Mouse (Mus musculus) frontal cortex, postnatal 10 days (tissue): ENCODE data around the gene Lrrc40.
"Not testable (repeated sequence)": the region's sequence is repeated elsewhere in the genome, so short reads cannot be mapped to it uniquely, and the experiment has no call there.

Experiments used
- DNase-seq, 2 experiments: peaks; one replicate each; pipeline ENCODE4 v3.0.0; 2022; ENCODE audit warnings: low spot score in 2 of 2, mixed read lengths in 1 of 2

The Lrrc40 gene

DNA sequence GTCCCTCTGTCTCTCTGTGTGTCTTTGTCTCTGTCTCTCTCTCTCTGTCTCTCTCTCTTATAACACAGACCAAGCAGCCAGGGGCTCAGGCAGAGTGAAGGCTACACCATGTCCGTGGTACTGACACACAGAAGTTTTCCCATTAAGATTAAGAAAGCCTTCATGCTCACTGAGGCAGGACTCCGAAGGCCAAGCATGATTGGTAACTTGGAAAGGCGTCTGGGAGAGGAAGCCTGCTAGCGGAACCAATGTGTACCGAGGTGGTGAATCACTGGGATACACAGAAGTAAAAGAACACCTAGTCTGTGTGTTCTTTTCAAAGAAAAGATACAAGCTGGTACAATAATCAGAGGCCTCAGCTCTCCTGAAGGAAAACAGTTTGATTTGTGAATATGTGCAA is 41.4 kb downstream of the Lrrc40 start:
- no peak for DNase-seq

DNA sequence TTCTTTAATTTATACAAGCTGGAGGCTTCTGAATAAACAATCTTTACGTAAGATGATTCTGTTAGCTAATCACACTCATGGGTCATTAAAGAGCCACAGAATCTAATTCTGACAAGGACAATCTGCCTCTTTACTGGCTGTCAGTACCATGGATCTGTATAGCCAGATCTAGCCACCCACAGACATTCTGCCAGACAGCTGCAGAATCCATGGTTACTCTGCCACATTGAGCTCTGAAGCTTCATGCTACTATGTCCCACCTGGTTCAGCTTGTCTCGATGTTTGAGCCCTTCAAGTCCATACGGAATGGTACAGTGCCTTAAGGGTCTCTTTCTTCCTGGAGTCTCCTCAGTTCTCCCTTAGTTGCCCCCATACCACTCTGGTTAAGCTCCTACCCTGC is 55.1 kb downstream of the Lrrc40 start:
- DNase-seq = no peak

DNA sequence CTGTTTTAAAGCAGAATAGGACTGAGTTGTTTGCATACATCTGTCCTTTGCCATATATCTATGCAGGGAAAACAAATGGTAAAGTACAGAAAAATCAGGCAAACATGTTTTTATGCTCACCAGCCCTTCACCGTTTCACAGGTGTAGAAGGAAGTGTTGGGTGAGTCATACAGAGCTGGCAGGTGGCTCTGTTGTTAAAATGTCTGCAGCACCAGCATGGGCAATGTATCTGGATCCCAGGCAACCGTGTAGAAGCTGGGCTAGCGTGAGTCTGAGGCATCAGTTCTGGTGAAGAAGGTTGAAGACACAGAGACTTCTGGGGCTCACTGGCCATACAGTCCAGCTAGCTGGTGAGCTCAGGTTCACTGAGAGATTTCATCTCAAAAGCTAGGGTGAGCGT is 57.5 kb downstream of the Lrrc40 start:
- no peak for DNase-seq

- DNase-seq = not testable (repeated sequence)
Measured at GRCm38 (mm10) chr3:158102043-158102442, 65.6 kb downstream of the Lrrc40 start.

- DNase-seq = not testable (repeated sequence)
Measured at GRCm38 (mm10) chr3:158102530-158102929, 66.1 kb downstream of the Lrrc40 start.

GRCm38 (mm10) chr3:158103467-158103866 is 67.0 kb downstream of the Lrrc40 start:
- DNase-seq = no peak

DNA sequence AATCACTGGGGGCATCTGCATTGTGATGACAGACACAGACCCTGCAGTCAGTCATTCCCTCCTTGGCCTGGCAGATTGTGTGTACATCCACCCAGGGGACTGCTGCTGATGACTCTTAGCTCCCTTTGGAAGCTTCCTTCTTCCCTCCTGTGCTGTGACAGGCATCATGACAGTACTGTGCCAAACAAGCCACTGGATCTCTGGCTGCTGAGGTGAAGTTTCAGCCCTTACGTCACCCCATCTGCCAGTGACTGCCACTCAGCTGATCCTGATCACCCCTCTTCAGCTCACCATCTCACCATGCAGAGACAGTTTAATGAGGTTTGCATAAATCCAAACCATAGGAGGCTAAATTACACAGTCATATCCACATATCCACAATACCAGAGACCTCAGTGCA is 68.8 kb downstream of the Lrrc40 start:
- no peak for DNase-seq
